Mouse (Mus musculus) forebrain, embryonic 12.5 days (tissue): Measurements from ENCODE around the gene Gm49318. TPM values are rescaled to one million over a fixed set of nuclear protein-coding genes. Genes with fewer than 3 reads are reported as not detected.

Experiments used
- ATAC-seq: fragments of 200-750 bp; cut with Nextera tagmentation; 2 replicates; pipeline ENCODE4 v1.8.0; 2017; ENCODE audit warnings: moderate TSS enrichment; ENCODE audit not compliant: low FRiP score
- H3K27ac ChIP-seq: fragments of 300-500 bp; sonication (generic); 2 replicates; pipeline ENCODE4 v1.5.1; 2016; ENCODE audit warnings: mild to moderate bottlenecking
- H3K27me3 ChIP-seq: fragments of 300-500 bp; sonication (generic); 2 replicates; pipeline ENCODE4 v1.6.1; 2016; ENCODE audit warnings: mild to moderate bottlenecking
- H3K36me3 ChIP-seq: fragments of 300-500 bp; sonication (generic); replicated peaks from 2 replicates; pipeline ENCODE4 v1.6.1; 2016; ENCODE audit warnings: mild to moderate bottlenecking
- H3K4me1 ChIP-seq: fragments of 300-500 bp; sonication (generic); 2 replicates; pipeline ENCODE4 v1.6.1; 2016
- H3K4me2 ChIP-seq: fragments of 300-500 bp; sonication (generic); 2 replicates; pipeline ENCODE4 v1.6.1; 2016; ENCODE audit warnings: mild to moderate bottlenecking, moderate library complexity
- H3K4me3 ChIP-seq: fragments of 300-500 bp; sonication (generic); replicated peaks from 2 replicates; pipeline ENCODE4 v1.5.1; 2016; ENCODE audit warnings: mild to moderate bottlenecking
- H3K9ac ChIP-seq: fragments of 300-500 bp; sonication (generic); 2 replicates; pipeline ENCODE4 v1.6.1; 2016; ENCODE audit warnings: mild to moderate bottlenecking
- H3K9me3 ChIP-seq: fragments of 300-500 bp; sonication (generic); 2 replicates; pipeline ENCODE4 v1.6.1; 2016
- WGBS: fragments of 180-500 bp; shearing (Covaris S2); methylation state at CpG from one replicate; pipeline ENCODE4 v1.1.7; 2016; 5-methylcytosine and 5-hydroxymethylcytosine counted together
- polyA plus RNA-seq: library from polyadenylated mRNA; unstranded; fragments of >200 nt; fragmentation: Nextera tagmentation; extraction: Ambion mirVana; gene quantifications from 2 replicates; pipeline ENCODE4 v1.2.1, GENCODE M21; 2016

Gene Gm49318
- polyA plus RNA-seq, 1 experiment from 2014 or later, result not detected

DNA sequence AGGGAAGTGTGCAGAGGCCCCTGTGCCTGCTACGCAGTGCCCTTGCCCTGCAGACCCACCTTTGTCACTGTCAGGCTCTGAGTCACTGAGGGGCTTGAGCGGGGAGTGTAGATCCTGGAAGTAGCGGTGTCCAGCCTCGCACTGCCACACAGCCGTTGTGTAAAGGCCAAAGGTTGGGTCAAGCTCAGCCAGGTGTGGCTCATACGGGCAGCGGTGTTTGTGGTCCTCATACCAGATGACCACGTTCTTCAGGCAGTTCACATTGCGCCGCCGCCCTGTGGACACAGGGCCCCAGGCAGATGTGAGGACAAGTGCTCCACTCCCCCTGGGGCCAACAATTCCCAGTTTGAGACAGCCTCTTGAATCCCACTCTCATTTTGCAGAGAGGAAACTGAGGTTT, 5.4 kb downstream of the Gm49318 start:
- no peaks in the 10 kb centered on the region for H3K9me3 ChIP-seq
- H3K9ac ChIP-seq, result no peak overlapping the region
- H3K36me3 ChIP-seq, result peaks cover 73% of the 10 kb centered on the region
- no peak overlapping the region for H3K27ac ChIP-seq
- H3K4me1 ChIP-seq, result peaks cover 13% of the 10 kb centered on the region
- H3K4me3 ChIP-seq, result no peak overlapping the region
- WGBS, result 92% methylated on average over 11 of the region's 11 CpGs
- ATAC-seq, result no peak
- no peak overlapping the region for H3K4me2 ChIP-seq
- no peaks in the 10 kb centered on the region for H3K27me3 ChIP-seq

DNA sequence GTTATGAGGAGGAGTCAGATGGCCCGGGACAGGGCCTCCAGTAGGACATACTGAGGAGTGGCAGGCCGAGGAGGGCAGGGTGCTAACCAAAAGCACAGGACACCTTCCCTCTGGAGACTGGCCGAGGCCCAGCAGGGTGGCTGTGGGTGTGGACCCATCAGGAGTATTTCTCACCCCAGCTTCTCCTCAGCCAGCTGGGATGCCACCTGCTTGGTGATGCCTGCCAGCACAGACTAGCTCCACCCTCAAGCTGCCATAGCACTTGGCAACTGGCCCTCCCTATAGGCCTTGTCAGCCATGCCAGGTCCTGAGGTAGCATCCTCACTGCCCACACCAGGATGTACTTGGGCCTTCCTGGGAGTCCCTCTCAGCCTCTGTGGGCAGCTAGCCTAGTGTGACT, 6.7 kb downstream of the Gm49318 start:
- Histone ChIP-seq H3K9ac (no peak overlapping the region), H3K27me3 (no peaks in the 10 kb centered on the region), H3K36me3 (peaks cover 82% of the 10 kb centered on the region), H3K4me3 (no peak overlapping the region), H3K9me3 (no peaks in the 10 kb centered on the region), H3K4me2 (no peak overlapping the region), H3K27ac (no peak overlapping the region), H3K4me1 (no peaks in the 10 kb centered on the region)
- 97% methylated on average over 3 of the region's 3 CpGs for whole genome bisulfite sequencing
- ATAC-seq, result no peak

DNA sequence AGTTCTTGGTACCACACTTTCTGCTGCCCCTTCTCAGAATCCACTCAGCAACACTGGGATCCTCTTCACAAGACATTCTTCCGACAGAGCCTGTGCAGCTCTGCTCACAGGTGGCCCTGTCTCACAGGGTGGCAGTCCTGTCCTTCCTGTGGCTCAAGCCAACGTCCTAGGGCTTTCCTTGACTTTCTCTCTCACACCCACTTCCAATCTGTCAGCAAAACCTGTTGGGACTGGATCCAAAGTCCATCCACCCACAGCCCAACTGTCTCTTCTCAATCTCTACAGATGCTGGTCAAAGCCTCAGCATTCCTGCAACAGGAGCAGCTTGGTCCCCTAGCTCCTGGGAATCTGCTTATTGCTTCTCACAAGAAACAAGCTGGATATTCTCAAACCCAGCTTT, 9.7 kb downstream of the Gm49318 start:
- H3K9me3 ChIP-seq, result no peaks in the 10 kb centered on the region
- H3K4me1 ChIP-seq, result no peaks in the 10 kb centered on the region
- no peak overlapping the region for H3K9ac ChIP-seq
- no peaks in the 10 kb centered on the region for H3K27me3 ChIP-seq
- no peak for ATAC-seq
- H3K27ac ChIP-seq, result no peak overlapping the region
- peaks cover 86% of the 10 kb centered on the region for H3K36me3 ChIP-seq
- H3K4me2 ChIP-seq, result no peak overlapping the region
- no peak overlapping the region for H3K4me3 ChIP-seq
- 86% methylated on average over 2 of the region's 2 CpGs for WGBS

- Histone ChIP-seq H3K27me3 (peaks cover 21% of the 10 kb centered on the region), H3K9ac (no peak overlapping the region), H3K9me3 (no peaks in the 10 kb centered on the region), H3K4me3 (no peak overlapping the region), H3K4me2 (no peak overlapping the region), H3K4me1 (peaks cover 6% of the 10 kb centered on the region), H3K27ac (no peak overlapping the region), H3K36me3 (peaks cover 56% of the 10 kb centered on the region)
- ATAC-seq, result no peak
- 91% methylated on average over 9 of the region's 9 CpGs for WGBS
These were observed 13.0 kb downstream of the Gm49318 start for GRCm38 (mm10) chr9:22058011-22058424.

GRCm38 (mm10) chr9:22057031-22057517, 14.0 kb downstream of the Gm49318 start:
- no peak for ATAC-seq
- Histone ChIP-seq H3K9ac (no peak overlapping the region), H3K4me3 (no peak overlapping the region), H3K4me2 (no peak overlapping the region), H3K4me1 (peaks cover 9% of the 10 kb centered on the region), H3K27ac (no peak overlapping the region), H3K36me3 (peaks cover 47% of the 10 kb centered on the region), H3K27me3 (peaks cover 29% of the 10 kb centered on the region), H3K9me3 (no peaks in the 10 kb centered on the region)
- WGBS, result 94% methylated on average over 9 of the region's 9 CpGs

DNA sequence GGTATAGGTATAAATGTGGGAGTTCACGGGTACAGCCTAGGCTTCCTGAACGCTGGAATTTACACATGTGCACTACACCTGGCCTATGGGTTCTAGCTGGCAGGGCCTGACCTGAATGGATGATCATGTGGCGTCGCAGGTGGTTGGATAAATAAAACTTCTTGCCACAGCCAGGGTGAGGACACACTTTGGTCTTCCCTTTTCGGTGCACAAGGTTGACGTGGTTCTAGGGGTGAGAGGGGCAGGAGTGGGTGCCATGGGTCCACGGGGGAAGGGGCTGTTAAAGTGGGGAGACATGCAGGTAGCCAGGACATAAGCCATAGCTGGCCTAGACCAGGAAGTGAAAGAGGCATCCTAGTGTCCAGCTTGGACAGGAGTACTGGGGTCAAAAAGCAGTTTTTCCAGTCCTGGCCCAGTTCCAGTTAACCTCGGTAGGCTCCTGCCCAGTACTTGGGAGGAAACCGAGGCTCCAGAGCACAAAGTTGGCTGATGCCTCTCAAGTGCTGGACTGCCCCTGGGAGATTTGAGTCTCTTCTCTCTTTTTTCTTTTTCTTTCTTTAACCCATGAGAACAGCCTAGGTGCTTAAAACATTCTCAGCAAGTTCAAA, 14.7 kb downstream of the Gm49318 start:
- Histone ChIP-seq H3K9me3 (no peaks in the 10 kb centered on the region), H3K4me1 (peaks cover 11% of the 10 kb centered on the region), H3K4me3 (no peak overlapping the region), H3K4me2 (no peak overlapping the region), H3K9ac (no peak overlapping the region), H3K27ac (no peak overlapping the region), H3K36me3 (peaks cover 42% of the 10 kb centered on the region), H3K27me3 (peaks cover 32% of the 10 kb centered on the region)
- 84% methylated on average over 9 of the region's 9 CpGs for WGBS
- no peak for ATAC-seq

DNA sequence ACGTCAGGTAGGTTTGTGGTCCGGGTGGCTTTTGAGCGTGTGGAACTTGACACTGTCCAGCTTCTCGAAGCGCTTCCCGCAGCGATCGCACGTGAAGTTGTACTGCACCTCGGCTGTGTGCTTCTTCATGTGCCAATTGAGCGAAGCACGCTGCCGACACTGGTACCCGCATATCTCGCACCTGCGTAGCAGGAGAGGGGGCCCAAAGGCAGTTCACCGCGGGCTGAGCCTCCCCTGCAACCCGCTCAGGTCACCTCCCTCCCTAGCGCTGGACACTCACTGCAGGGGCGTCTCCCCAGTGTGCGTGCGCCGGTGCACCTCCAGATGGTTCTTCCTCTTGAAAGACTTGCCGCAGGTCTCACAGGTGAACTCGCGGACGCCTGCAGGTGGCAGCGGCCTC, 15.3 kb downstream of the Gm49318 start:
- Histone ChIP-seq H3K36me3 (peaks cover 35% of the 10 kb centered on the region), H3K4me2 (no peak overlapping the region), H3K4me1 (peaks cover 13% of the 10 kb centered on the region), H3K4me3 (no peak overlapping the region), H3K27me3 (peaks cover 32% of the 10 kb centered on the region), H3K27ac (no peak overlapping the region), H3K9ac (no peak overlapping the region), H3K9me3 (no peaks in the 10 kb centered on the region)
- 42% methylated on average over 29 of the region's 29 CpGs for WGBS
- ATAC-seq, result no peak

DNA sequence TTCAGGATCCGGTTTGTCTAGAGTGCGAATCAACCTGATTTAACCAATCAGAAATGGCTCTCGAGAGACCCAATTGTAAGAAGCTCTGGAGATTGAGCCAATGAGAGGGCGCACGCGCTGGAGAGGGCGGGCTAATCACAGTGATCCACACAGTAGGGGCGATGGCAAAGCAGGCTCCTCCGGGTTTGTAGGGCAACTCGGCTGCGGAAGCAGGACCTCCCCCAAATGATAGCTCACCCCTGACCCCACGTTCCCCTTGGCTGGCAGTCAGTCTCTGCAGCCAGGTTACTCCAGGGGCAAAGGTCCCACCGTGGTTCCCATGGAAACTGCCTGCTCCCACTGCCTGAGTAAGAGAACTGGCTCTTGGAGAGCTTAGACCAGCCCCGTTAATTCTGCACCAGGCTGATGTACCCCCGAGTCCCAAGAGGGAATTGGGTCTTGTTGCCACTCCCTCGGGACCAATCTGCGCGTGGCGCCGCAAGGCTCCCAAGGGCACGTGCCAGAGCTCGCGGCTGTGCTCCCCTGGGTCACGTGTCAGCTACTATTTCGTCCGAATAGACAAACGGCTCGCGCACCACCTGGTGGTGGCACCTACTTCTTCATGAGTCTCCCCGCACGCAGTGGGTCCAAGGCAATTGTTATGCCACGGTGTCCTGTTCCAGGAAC, 16.5 kb downstream of the Gm49318 start:
- H3K9me3 ChIP-seq, result no peaks in the 10 kb centered on the region
- H3K4me2 ChIP-seq, result peak overlapping the region; percentile 46
- H3K4me3 ChIP-seq, result peak overlapping the region; percentile 11
- no peak overlapping the region for H3K27ac ChIP-seq
- peaks cover 27% of the 10 kb centered on the region for H3K36me3 ChIP-seq
- 3% methylated on average over 32 of the region's 32 CpGs for WGBS
- H3K4me1 ChIP-seq, result peaks cover 25% of the 10 kb centered on the region
- H3K27me3 ChIP-seq, result peaks cover 32% of the 10 kb centered on the region
- H3K9ac ChIP-seq, result no peak overlapping the region
- ATAC-seq, result peak; percentile 8; the same call in 1 of the 2 replicates

DNA sequence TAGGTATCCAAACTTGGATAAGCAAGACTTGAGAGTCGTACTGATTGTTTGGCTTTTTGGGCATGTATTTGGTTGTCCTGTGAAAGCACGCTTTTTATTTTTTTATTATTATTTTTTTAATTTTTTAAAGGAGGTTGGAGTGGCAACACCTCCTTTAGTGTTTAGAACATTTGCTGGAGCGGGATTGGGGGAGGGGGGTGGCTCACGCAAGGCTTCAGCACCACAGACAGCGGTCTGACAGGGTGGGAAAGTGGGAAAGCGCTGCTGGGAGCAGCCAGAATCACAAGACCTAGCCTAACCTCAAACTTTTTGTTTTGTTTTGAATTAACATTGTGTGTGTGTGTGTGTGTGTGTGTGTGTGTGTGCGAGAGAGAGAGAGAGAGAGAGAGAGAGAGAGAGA, 17.4 kb downstream of the Gm49318 start:
- H3K4me3 ChIP-seq, result no peak overlapping the region
- H3K4me2 ChIP-seq, result no peak overlapping the region
- H3K9ac ChIP-seq, result no peak overlapping the region
- H3K27me3 ChIP-seq, result peaks cover 32% of the 10 kb centered on the region
- H3K27ac ChIP-seq, result no peak overlapping the region
- peaks cover 27% of the 10 kb centered on the region for H3K36me3 ChIP-seq
- H3K9me3 ChIP-seq, result no peaks in the 10 kb centered on the region
- ATAC-seq, result no peak
- peaks cover 34% of the 10 kb centered on the region for H3K4me1 ChIP-seq
- 40% methylated on average over 7 of the region's 7 CpGs for WGBS

GRCm38 (mm10) chr9:22051958-22052254, 19.2 kb downstream of the Gm49318 start, which contains the start of gene Elavl3:
Elavl3 (minus strand) TSS chr9:22052023.
- Histone ChIP-seq H3K36me3 (peaks cover 10% of the 10 kb centered on the region), H3K4me3 (peak within 1 kb of the TSS; percentile 88), H3K27me3 (peaks cover 32% of the 10 kb centered on the region), H3K27ac (peak within 1 kb of the TSS; percentile 92), H3K4me1 (peaks cover 51% of the 10 kb centered on the region), H3K9me3 (no peaks in the 10 kb centered on the region), H3K4me2 (peak within 1 kb of the TSS; percentile 63), H3K9ac (peak within 1 kb of the TSS; percentile 94)
- WGBS, result 1% methylated on average over 27 of the region's 28 CpGs
- peak; percentile 87 for ATAC-seq

DNA sequence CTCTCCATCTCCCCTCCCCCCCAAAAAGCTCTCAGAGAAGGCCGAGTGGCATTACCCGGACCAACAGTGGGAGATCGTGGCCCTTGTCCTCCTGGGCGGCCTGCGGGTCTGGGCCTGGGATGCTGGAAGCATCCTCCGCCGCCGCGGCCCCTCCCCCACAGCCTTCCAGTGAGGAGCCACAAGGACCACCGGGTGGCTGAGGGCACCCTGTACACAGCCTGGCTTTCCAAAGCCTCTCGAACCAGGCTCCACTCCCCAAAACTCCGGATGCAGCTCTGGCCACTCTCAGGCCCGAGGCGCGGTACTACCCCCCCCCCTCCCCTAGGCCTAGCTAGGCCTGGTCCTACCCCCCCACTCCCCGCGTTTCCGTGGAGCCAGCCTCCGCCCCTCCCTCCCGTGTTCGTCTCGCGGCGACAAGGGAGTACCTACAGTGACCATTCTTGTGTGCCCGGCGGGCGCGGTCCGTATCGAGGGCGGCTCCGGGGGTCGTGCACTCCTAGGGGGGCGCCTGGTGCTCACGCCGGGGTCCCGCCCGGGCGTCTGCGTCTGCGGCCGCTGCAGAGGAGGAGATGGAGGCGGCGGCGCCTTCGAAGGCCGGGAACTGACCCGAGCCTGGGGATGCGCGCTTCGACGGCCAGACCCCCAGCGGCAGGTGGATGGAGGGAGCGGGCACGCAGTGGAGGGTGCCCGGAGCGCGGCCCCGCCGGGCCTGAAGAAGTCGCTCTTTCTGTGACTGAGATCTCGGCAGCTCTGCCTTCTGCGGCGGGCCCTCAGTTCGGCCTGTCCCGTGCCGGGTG, 19.7 kb downstream of the Gm49318 start:
- Histone ChIP-seq H3K27me3 (peaks cover 32% of the 10 kb centered on the region), H3K4me1 (peaks cover 51% of the 10 kb centered on the region)
- under 1% methylated on average over 42 of the region's 67 CpGs for WGBS

DNA sequence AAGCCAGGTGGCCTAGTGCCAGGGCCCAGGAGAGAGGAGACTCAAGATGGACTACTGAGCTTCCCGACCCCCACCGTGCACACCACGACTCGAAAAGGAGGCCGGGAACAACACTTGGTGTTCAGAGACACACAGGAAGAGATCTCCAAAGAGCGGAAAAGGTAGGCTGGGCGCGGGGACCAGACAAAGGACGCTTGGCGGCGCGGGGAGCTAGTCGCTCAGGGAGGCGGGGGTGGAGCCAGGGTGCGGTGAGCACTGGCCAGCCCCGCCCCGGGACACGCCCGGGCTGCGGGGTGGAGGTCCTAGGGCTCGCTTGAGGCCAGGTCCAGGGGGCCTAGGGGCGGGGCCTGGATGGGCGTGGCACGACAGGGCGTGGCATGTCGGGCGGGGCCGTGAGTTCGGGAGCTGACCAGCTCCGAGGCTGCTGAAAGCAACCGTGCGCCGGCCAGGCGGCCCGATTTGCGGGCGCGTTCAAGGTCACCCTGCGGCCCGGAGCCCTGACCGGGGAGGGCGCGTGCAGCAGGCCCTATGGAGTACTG, 20.6 kb downstream of the Gm49318 start:
- Histone ChIP-seq H3K36me3 (0 out of 2 replicates have a peak, but pooled peaks cover 5% of the 10 kb centered on the region), H3K27me3 (peaks cover 26% of the 10 kb centered on the region), H3K27ac (peak overlapping the region; percentile 92), H3K9ac (peak overlapping the region; percentile 94), H3K4me1 (peaks cover 51% of the 10 kb centered on the region), H3K4me2 (peak overlapping the region; percentile 63), H3K9me3 (no peaks in the 10 kb centered on the region), H3K4me3 (peak overlapping the region; percentile 88)
- peak; percentile 74 for ATAC-seq
- WGBS, result under 1% methylated on average over 43 of the region's 43 CpGs

More for the DNA sequence above, 19.7 kb downstream of the Gm49318 start:
- Histone ChIP-seq H3K27ac (peak overlapping the region; percentile 92), H3K9ac (peak overlapping the region; percentile 94), H3K9me3 (no peaks in the 10 kb centered on the region), H3K4me2 (peak overlapping the region; percentile 63), H3K36me3 (0 out of 2 replicates have a peak, but pooled peaks cover 6% of the 10 kb centered on the region), H3K4me3 (peak overlapping the region; percentile 88)
- peak; percentile 34 for ATAC-seq
